Mouse (Mus musculus) heart, adult 18-20 months (tissue): ENCODE measurements at regions not wholly inside any gene's neighbourhood (a gene's known extent, or its start where the extent isn't known, plus 50 kb on each side); places are given as distances from the start of the nearest gene placed in this dataset.

Experiments used
- DNase-seq, 2 experiments: peaks; one replicate each; pipeline ENCODE4 v3.0.0; 2021 to 2022; ENCODE audit warnings: mixed read lengths in 1 of 2

GRCm38 (mm10) chr3:147273446-147273845 lies 421.3 kb downstream of the Ttll7 start:
- no peak for DNase-seq

GRCm38 (mm10) chr3:147278602-147279001 lies 426.4 kb downstream of the Ttll7 start:
- DNase-seq: no peak

GRCm38 (mm10) chr3:147283724-147284123 lies 431.6 kb downstream of the Ttll7 start:
- no peak for DNase-seq

- DNase-seq: no peak
These were observed 432.2 kb downstream of the Ttll7 start for GRCm38 (mm10) chr3:147284357-147284756.

- no peak for DNase-seq
These were observed 433.3 kb downstream of the Ttll7 start for GRCm38 (mm10) chr3:147285496-147285895.

- DNase-seq: no peak
These were observed 435.3 kb downstream of the Ttll7 start for GRCm38 (mm10) chr3:147287503-147287902.

- no peak for DNase-seq
These were observed 439.6 kb downstream of the Ttll7 start for GRCm38 (mm10) chr3:147291696-147292327.

GRCm38 (mm10) chr3:147298065-147298464 lies 445.9 kb downstream of the Ttll7 start:
- peak in 1 of 2 experiments; percentile 25 for DNase-seq

- DNase-seq: no peak
These were observed 473.4 kb downstream of the Ttll7 start for GRCm38 (mm10) chr3:147325522-147325921.

- no peak for DNase-seq
These were observed 482.1 kb downstream of the Ttll7 start for GRCm38 (mm10) chr3:147334301-147334700.

- DNase-seq: no peak
These were observed 483.1 kb downstream of the Ttll7 start for GRCm38 (mm10) chr3:147335286-147335685.

GRCm38 (mm10) chr3:147339427-147339826 lies 487.3 kb downstream of the Ttll7 start:
- no peak for DNase-seq

- no peak for DNase-seq
These were observed 495.3 kb downstream of the Ttll7 start for GRCm38 (mm10) chr3:147347278-147348039.

- no peak for DNase-seq
These were observed 534.9 kb downstream of the Ttll7 start for GRCm38 (mm10) chr3:147387077-147387476.

GRCm38 (mm10) chr3:147398298-147398697 lies 546.1 kb downstream of the Ttll7 start:
- no peak for DNase-seq

GRCm38 (mm10) chr3:147412274-147412673 lies 560.1 kb downstream of the Ttll7 start:
- no peak for DNase-seq

- no peak for DNase-seq
These were observed 564.8 kb downstream of the Ttll7 start for GRCm38 (mm10) chr3:147416926-147417325.

GRCm38 (mm10) chr3:147419129-147419528 lies 567.0 kb downstream of the Ttll7 start:
- no peak for DNase-seq

GRCm38 (mm10) chr3:147422196-147422595 lies 570.0 kb downstream of the Ttll7 start:
- DNase-seq: no peak

- no peak for DNase-seq
These were observed 571.9 kb downstream of the Ttll7 start for GRCm38 (mm10) chr3:147423895-147424575.

- DNase-seq: no peak
These were observed 576.7 kb downstream of the Ttll7 start for GRCm38 (mm10) chr3:147428837-147429236.

- DNase-seq: no peak
These were observed 590.9 kb downstream of the Ttll7 start for GRCm38 (mm10) chr3:147442925-147443690.

GRCm38 (mm10) chr3:147443691-147443960 lies 591.5 kb downstream of the Ttll7 start:
- DNase-seq: no peak
